Mouse (Mus musculus): ENCODE data around the gene Soga3. TPM values are rescaled to one million over a fixed set of nuclear protein-coding genes. Genes with fewer than 3 reads are reported as not detected.

The Soga3 gene
- polyA plus RNA-seq, 1 experiment, result not detected

- no peak for TF ChIP-seq TAL1 (IDR thresholded peaks at IDR 0.05; ENCODE audit: low read length)
- TF ChIP-seq GATA1 (IDR thresholded peaks at IDR 0.05; ENCODE audit: low read length), result no peak
- no peaks in the 10 kb centered on the region for H3K27me3 ChIP-seq (ENCODE audit: control insufficient read depth)
- H3K4me1 ChIP-seq (ENCODE audit: control insufficient read depth), result no peaks in the 10 kb centered on the region
- no peaks in the 10 kb centered on the region for H3K9me3 ChIP-seq (ENCODE audit: control insufficient read depth, low read length)
- H3K4me3 ChIP-seq (replicated peaks), result no peak overlapping the region
- H3K36me3 ChIP-seq (ENCODE audit: control insufficient read depth), result no peaks in the 10 kb centered on the region
Observed at GRCm38 (mm10) chr10:29231208-29231607, 87.6 kb downstream of the Soga3 start.

Other genes with a start within 250 kb of the Soga3 start
- not detected in 2 replicates for gene 2310057J18Rik, start 157.5 kb upstream of the Soga3 start, polyA plus RNA-seq (2012)
- not detected in 2 replicates for gene Gm49353, start 55.1 kb downstream of the Soga3 start, polyA plus RNA-seq (2012)
- gene 9330159F19Rik, start 67.8 kb downstream of the Soga3 start, polyA plus RNA-seq (2012), result not detected in 2 replicates
- 0.13 and 0.29 TPM in 2 replicates for gene Echdc1, start 169.3 kb downstream of the Soga3 start, polyA plus RNA-seq (2012)
- gene Rnf146, start 218.6 kb downstream of the Soga3 start, polyA plus RNA-seq (2012), result 0.28 and 0.37 TPM in 2 replicates